Mouse (Mus musculus) limb, embryonic 12.5 days (tissue): ENCODE results near the gene Tssc4. TPM values are rescaled to one million over a fixed set of nuclear protein-coding genes. Genes with fewer than 3 reads are reported as not detected.

Experiments
- ATAC-seq: fragments of 200-750 bp; cut with Nextera tagmentation; 2 replicates; pipeline ENCODE4 v1.8.0; 2017; ENCODE audit warnings: low read depth, moderate TSS enrichment; ENCODE audit not compliant: insufficient number of reproducible peaks, insufficient read depth, low FRiP score, low TSS enrichment
- H3K27ac ChIP-seq: fragments of 300-500 bp; sonication (generic); 2 replicates; pipeline ENCODE4 v1.5.1; 2016; ENCODE audit warnings: mild to moderate bottlenecking, moderate library complexity
- H3K27me3 ChIP-seq: fragments of 300-500 bp; sonication (generic); 2 replicates; pipeline ENCODE4 v1.6.1; 2016; ENCODE audit warnings: mild to moderate bottlenecking, moderate library complexity
- H3K36me3 ChIP-seq: fragments of 300-500 bp; sonication (generic); 2 replicates; pipeline ENCODE4 v1.6.1; 2016; ENCODE audit warnings: mild to moderate bottlenecking, moderate library complexity
- H3K4me1 ChIP-seq: fragments of 300-500 bp; sonication (generic); replicated peaks from 2 replicates; pipeline ENCODE4 v1.6.1; 2016
- H3K4me2 ChIP-seq: fragments of 300-500 bp; sonication (generic); 2 replicates; pipeline ENCODE4 v1.6.1; 2016; ENCODE audit warnings: mild to moderate bottlenecking, moderate library complexity
- H3K4me3 ChIP-seq: fragments of 300-500 bp; sonication (generic); replicated peaks from 2 replicates; pipeline ENCODE4 v1.5.1; 2016; ENCODE audit warnings: mild to moderate bottlenecking
- H3K9ac ChIP-seq: fragments of 300-500 bp; sonication (generic); replicated peaks from 2 replicates; pipeline ENCODE4 v1.6.1; 2016; ENCODE audit warnings: mild to moderate bottlenecking, moderate library complexity
- H3K9me3 ChIP-seq: fragments of 300-500 bp; sonication (generic); 2 replicates; pipeline ENCODE4 v1.6.1; 2016; ENCODE audit warnings: mild to moderate bottlenecking, moderate library complexity
- WGBS: fragments of 180-500 bp; shearing (Covaris S2); methylation state at CpG from one replicate; pipeline ENCODE4 v1.1.7; 2016; 5-methylcytosine and 5-hydroxymethylcytosine counted together
- polyA plus RNA-seq: library from polyadenylated mRNA; unstranded; fragments of >200 nt; fragmentation: Nextera tagmentation; extraction: Ambion mirVana; gene quantifications from 2 replicates; pipeline ENCODE4 v1.2.1, GENCODE M21; 2016

The Tssc4 gene
- polyA plus RNA-seq, 1 experiment from 2014 or later, result 116 TPM

GRCm38 (mm10) chr7:143095554-143095907 lies 26.5 kb downstream of the Tssc4 start:
- 52% methylated on average over 1 of the region's 1 CpGs for WGBS
- ATAC-seq, result no peak
- Histone ChIP-seq H3K4me3 (no peak overlapping the region), H3K4me1 (no peaks in the 10 kb centered on the region; the same call in 1 of the 2 replicates), H3K27me3 (peaks cover 12% of the 10 kb centered on the region; the same call in 1 of the 2 replicates), H3K9me3 (no peaks in the 10 kb centered on the region), H3K36me3 (no peaks in the 10 kb centered on the region), H3K9ac (no peak overlapping the region), H3K27ac (no peak overlapping the region), H3K4me2 (no peak overlapping the region)

GRCm38 (mm10) chr7:143100759-143101158 lies 31.7 kb downstream of the Tssc4 start:
- Histone ChIP-seq H3K4me3 (no peak overlapping the region), H3K9me3 (no peaks in the 10 kb centered on the region), H3K9ac (no peak overlapping the region), H3K4me1 (no peaks in the 10 kb centered on the region), H3K27me3 (peaks cover 48% of the 10 kb centered on the region), H3K36me3 (no peaks in the 10 kb centered on the region), H3K4me2 (no peak overlapping the region), H3K27ac (no peak overlapping the region)
- 74% methylated on average over 4 of the region's 4 CpGs for WGBS
- ATAC-seq, result no peak

- H3K9ac ChIP-seq, result no peak overlapping the region
- H3K27me3 ChIP-seq, result peaks cover 81% of the 10 kb centered on the region
- H3K9me3 ChIP-seq, result no peaks in the 10 kb centered on the region
- no peak overlapping the region for H3K4me3 ChIP-seq
- no peak overlapping the region for H3K27ac ChIP-seq
- no peak overlapping the region for H3K4me2 ChIP-seq
- peaks cover 15% of the 10 kb centered on the region for H3K4me1 ChIP-seq
- WGBS, result 72% methylated on average over 11 of the region's 11 CpGs
- no peaks in the 10 kb centered on the region for H3K36me3 ChIP-seq
- no peak for ATAC-seq
Observed at GRCm38 (mm10) chr7:143105258-143105897, 36.3 kb downstream of the Tssc4 start.

- ATAC-seq, result no peak
- Histone ChIP-seq H3K4me2 (peak within 1 kb of the TSS; percentile 75), H3K9ac (peak within 1 kb of the TSS; percentile 46), H3K36me3 (no peaks in the 10 kb centered on the region), H3K9me3 (no peaks in the 10 kb centered on the region), H3K27me3 (peaks cover 75% of the 10 kb centered on the region), H3K4me3 (peak within 1 kb of the TSS; percentile 42), H3K27ac (no peak within 1 kb of the TSS), H3K4me1 (peaks cover 15% of the 10 kb centered on the region)
- WGBS, result 70% methylated on average over 4 of the region's 4 CpGs
Observed at GRCm38 (mm10) chr7:143106062-143106461, 37.0 kb downstream of the Tssc4 start, which contains the start of gene Kcnq1. Kcnq1 (plus strand) TSS chr7:143106362.

- Histone ChIP-seq H3K9ac (peak overlapping the region; percentile 46), H3K27ac (no peak overlapping the region), H3K4me3 (peak overlapping the region; percentile 42), H3K4me1 (peaks cover 15% of the 10 kb centered on the region), H3K27me3 (peaks cover 81% of the 10 kb centered on the region), H3K4me2 (peak overlapping the region; percentile 75), H3K9me3 (no peaks in the 10 kb centered on the region), H3K36me3 (no peaks in the 10 kb centered on the region)
- WGBS, result 6% methylated on average over 56 of the region's 57 CpGs
- no peak for ATAC-seq
Observed at GRCm38 (mm10) chr7:143106672-143107465, 37.8 kb downstream of the Tssc4 start.

GRCm38 (mm10) chr7:143108200-143108599 lies 39.2 kb downstream of the Tssc4 start:
- Histone ChIP-seq H3K9ac (no peak overlapping the region), H3K27ac (no peak overlapping the region), H3K36me3 (no peaks in the 10 kb centered on the region), H3K4me2 (no peak overlapping the region), H3K9me3 (no peaks in the 10 kb centered on the region), H3K4me3 (no peak overlapping the region), H3K27me3 (peaks cover 72% of the 10 kb centered on the region), H3K4me1 (peaks cover 15% of the 10 kb centered on the region)
- no peak for ATAC-seq
- 44% methylated on average over 5 of the region's 5 CpGs for WGBS

- H3K36me3 ChIP-seq, result no peaks in the 10 kb centered on the region
- peaks cover 15% of the 10 kb centered on the region for H3K4me1 ChIP-seq
- no peaks in the 10 kb centered on the region for H3K9me3 ChIP-seq
- no peak overlapping the region for H3K4me3 ChIP-seq
- no peak for ATAC-seq
- peaks cover 65% of the 10 kb centered on the region for H3K27me3 ChIP-seq
- no peak overlapping the region for H3K4me2 ChIP-seq
- no peak overlapping the region for H3K9ac ChIP-seq
- H3K27ac ChIP-seq, result no peak overlapping the region
- WGBS, result 31% methylated on average over 3 of the region's 3 CpGs
Observed at GRCm38 (mm10) chr7:143108996-143109660, 40.1 kb downstream of the Tssc4 start.

- no peak overlapping the region for H3K4me3 ChIP-seq
- no peak overlapping the region for H3K9ac ChIP-seq
- no peak overlapping the region for H3K27ac ChIP-seq
- ATAC-seq, result no peak
- 68% methylated on average over 3 of the region's 3 CpGs for WGBS
- H3K4me2 ChIP-seq, result no peak overlapping the region
- H3K36me3 ChIP-seq, result no peaks in the 10 kb centered on the region
- peaks cover 15% of the 10 kb centered on the region for H3K4me1 ChIP-seq
- H3K27me3 ChIP-seq, result peaks cover 60% of the 10 kb centered on the region
- H3K9me3 ChIP-seq, result peaks cover under 1% of the 10 kb centered on the region; the same call in 1 of the 2 replicates
Observed at GRCm38 (mm10) chr7:143109696-143110095, 40.6 kb downstream of the Tssc4 start.

- H3K9me3 ChIP-seq, result peaks cover 3% of the 10 kb centered on the region; the same call in 1 of the 2 replicates
- no peak for ATAC-seq
Observed at GRCm38 (mm10) chr7:143110803-143111202, 41.8 kb downstream of the Tssc4 start.

GRCm38 (mm10) chr7:143111719-143112118 lies 42.7 kb downstream of the Tssc4 start:
- WGBS, result 60% methylated on average over 4 of the region's 4 CpGs
- Histone ChIP-seq H3K27ac (no peak overlapping the region), H3K4me2 (no peak overlapping the region), H3K9ac (no peak overlapping the region), H3K4me1 (peaks cover 15% of the 10 kb centered on the region), H3K4me3 (no peak overlapping the region), H3K27me3 (peaks cover 40% of the 10 kb centered on the region), H3K9me3 (peaks cover 3% of the 10 kb centered on the region; the same call in 1 of the 2 replicates), H3K36me3 (no peaks in the 10 kb centered on the region)
- ATAC-seq, result no peak

More at GRCm38 (mm10) chr7:143110803-143111202, 41.8 kb downstream of the Tssc4 start:
- Histone ChIP-seq H3K27me3 (peaks cover 49% of the 10 kb centered on the region), H3K4me2 (no peak overlapping the region), H3K9ac (no peak overlapping the region), H3K27ac (no peak overlapping the region), H3K4me3 (no peak overlapping the region), H3K4me1 (peaks cover 15% of the 10 kb centered on the region), H3K36me3 (no peaks in the 10 kb centered on the region)
- 50% methylated on average over 1 of the region's 1 CpGs for WGBS

GRCm38 (mm10) chr7:143112395-143112794 lies 43.3 kb downstream of the Tssc4 start:
- no peak for ATAC-seq
- Histone ChIP-seq H3K9ac (no peak overlapping the region), H3K36me3 (no peaks in the 10 kb centered on the region), H3K4me3 (no peak overlapping the region), H3K4me1 (peaks cover 8% of the 10 kb centered on the region), H3K27ac (no peak overlapping the region), H3K4me2 (no peak overlapping the region), H3K9me3 (peaks cover 3% of the 10 kb centered on the region; the same call in 1 of the 2 replicates), H3K27me3 (peaks cover 33% of the 10 kb centered on the region)
- 19% methylated on average over 1 of the region's 1 CpGs for WGBS
